Mouse (Mus musculus): ENCODE data around the gene Gsk3b.
A peak's percentile ranks its signal among the peaks of the same experiment; 100 is the strongest.
"Not testable (repeated sequence)": the region's sequence is repeated elsewhere in the genome, so short reads cannot be mapped to it uniquely, and the experiment has no call there.

The Gsk3b gene

GRCm38 (mm10) chr16:38105453-38105852, 16.7 kb downstream of the Gsk3b start:
- DNase-seq = no peak

- no peak for DNase-seq
Measured at GRCm38 (mm10) chr16:38106542-38106941, 17.7 kb downstream of the Gsk3b start.

- no peak for DNase-seq
Measured at GRCm38 (mm10) chr16:38110001-38110400, 21.2 kb downstream of the Gsk3b start.

GRCm38 (mm10) chr16:38110575-38110974, 21.8 kb downstream of the Gsk3b start:
- no peak for DNase-seq

- no peak for DNase-seq
Measured at GRCm38 (mm10) chr16:38114074-38114473, 25.3 kb downstream of the Gsk3b start.

GRCm38 (mm10) chr16:38117909-38118308, 29.1 kb downstream of the Gsk3b start:
- DNase-seq = not testable (repeated sequence)

- DNase-seq = no peak
Measured at GRCm38 (mm10) chr16:38118723-38119122, 29.9 kb downstream of the Gsk3b start.

- no peak for DNase-seq
Measured at GRCm38 (mm10) chr16:38119286-38119685, 30.5 kb downstream of the Gsk3b start.

- no peak for DNase-seq
Measured at GRCm38 (mm10) chr16:38129171-38129570, 40.4 kb downstream of the Gsk3b start.

GRCm38 (mm10) chr16:38131041-38131440, 42.2 kb downstream of the Gsk3b start:
- DNase-seq = no peak

GRCm38 (mm10) chr16:38131756-38132155, 43.0 kb downstream of the Gsk3b start:
- DNase-seq = no peak

GRCm38 (mm10) chr16:38132210-38132609, 43.4 kb downstream of the Gsk3b start:
- no peak for DNase-seq

- peak; percentile 57 to 60 for DNase-seq
Measured at GRCm38 (mm10) chr16:38137296-38137695, 48.5 kb downstream of the Gsk3b start.

- no peak for DNase-seq
Measured at GRCm38 (mm10) chr16:38144898-38145297, 56.1 kb downstream of the Gsk3b start.

GRCm38 (mm10) chr16:38150555-38150954, 61.8 kb downstream of the Gsk3b start:
- DNase-seq = no peak

- DNase-seq = peak; percentile 64 to 76
Measured at GRCm38 (mm10) chr16:38157854-38158622, 69.2 kb downstream of the Gsk3b start.

GRCm38 (mm10) chr16:38162019-38162418, 73.2 kb downstream of the Gsk3b start:
- no peak for DNase-seq

GRCm38 (mm10) chr16:38164811-38165591, 76.2 kb downstream of the Gsk3b start:
- DNase-seq = no peak

GRCm38 (mm10) chr16:38168971-38169370, 80.2 kb downstream of the Gsk3b start:
- DNase-seq = no peak

GRCm38 (mm10) chr16:38179150-38179549, 90.3 kb downstream of the Gsk3b start:
- DNase-seq = no peak

- DNase-seq = no peak
Measured at GRCm38 (mm10) chr16:38181421-38181820, 92.6 kb downstream of the Gsk3b start.

- no peak for DNase-seq
Measured at GRCm38 (mm10) chr16:38184657-38185269, 96.0 kb downstream of the Gsk3b start.

- no peak for DNase-seq
Measured at GRCm38 (mm10) chr16:38189952-38190351, 101.2 kb downstream of the Gsk3b start.

- no peak for DNase-seq
Measured at GRCm38 (mm10) chr16:38190531-38190930, 101.7 kb downstream of the Gsk3b start.
